Mouse (Mus musculus) layer of hippocampus, adult 2 months (tissue): ENCODE data around the gene Ppard. TPM values are rescaled to one million over a fixed set of nuclear protein-coding genes. Genes with fewer than 3 reads are reported as not detected.
A peak's percentile ranks its signal among the peaks of the same experiment; 100 is the strongest.

Experiments
- DNase-seq, 2 experiments: peaks; one replicate each; pipeline ENCODE4 v3.0.0; 2022; ENCODE audit warnings: low spot score in 2 of 2
- H3K27ac ChIP-seq: fragments of 200-600 bp; 2 replicates; pipeline ENCODE4 v1.8.1; 2022
- H3K4me3 ChIP-seq: fragments of 200-600 bp; 2 replicates; pipeline ENCODE4 v1.8.1; 2022; ENCODE audit warnings: mild to moderate bottlenecking
- CTCF ChIP-seq: fragments of 200-600 bp; conservative IDR thresholded peaks from 2 replicates; pipeline ENCODE4 v1.8.1; 2022; ENCODE audit warnings: antibody characterized with exemption, mild to moderate bottlenecking, moderate library complexity
- total RNA-seq, 2 experiments: library from RNA; stranded (reverse); gene quantifications; 2 replicates each; pipeline ENCODE4 v1.2.3; 2021

The Ppard gene
- total RNA-seq, 2 experiments from 2014 or later: 22.1 to 23.0 TPM

DNA sequence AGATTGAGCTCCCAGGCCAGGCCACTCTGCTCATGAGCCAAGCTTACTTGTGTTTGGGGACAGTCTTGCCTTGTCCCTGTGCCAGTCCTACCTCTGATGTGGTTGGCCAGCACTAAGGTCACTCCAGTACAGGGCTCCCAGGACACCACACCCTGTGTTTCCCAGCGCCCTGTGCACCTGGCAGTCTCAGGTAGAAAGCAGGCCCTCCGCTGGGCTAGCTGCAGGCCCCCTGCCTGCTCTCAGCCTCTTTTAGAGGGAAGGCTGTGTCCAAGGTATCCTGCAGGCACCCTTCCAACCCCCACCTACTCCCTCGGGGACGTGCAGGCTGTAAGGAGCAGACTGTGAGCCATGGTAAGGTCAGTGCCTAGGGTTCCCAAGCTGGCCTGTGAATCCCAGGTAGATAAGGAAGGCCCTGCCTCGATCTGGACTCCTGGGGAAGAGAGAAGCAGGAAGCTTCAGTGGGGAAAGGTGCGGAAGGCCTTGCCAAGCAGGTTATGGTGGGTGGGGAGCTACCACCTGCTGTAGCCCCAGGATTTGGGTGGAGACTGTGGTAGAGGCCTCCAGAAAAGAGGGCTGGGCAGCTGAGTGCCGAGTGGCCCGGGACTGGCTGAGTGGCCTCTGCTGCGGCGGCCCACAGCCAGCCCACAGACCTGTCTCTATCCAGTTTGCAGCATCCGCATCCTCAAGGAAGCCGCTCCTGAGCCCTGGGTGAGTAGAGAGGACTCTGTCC lies 39.2 kb downstream of the Ppard start:
- no peak overlapping the region for H3K27ac ChIP-seq
- DNase-seq: no peak
- TF ChIP-seq CTCF: no peak
- H3K4me3 ChIP-seq: no peak overlapping the region

DNA sequence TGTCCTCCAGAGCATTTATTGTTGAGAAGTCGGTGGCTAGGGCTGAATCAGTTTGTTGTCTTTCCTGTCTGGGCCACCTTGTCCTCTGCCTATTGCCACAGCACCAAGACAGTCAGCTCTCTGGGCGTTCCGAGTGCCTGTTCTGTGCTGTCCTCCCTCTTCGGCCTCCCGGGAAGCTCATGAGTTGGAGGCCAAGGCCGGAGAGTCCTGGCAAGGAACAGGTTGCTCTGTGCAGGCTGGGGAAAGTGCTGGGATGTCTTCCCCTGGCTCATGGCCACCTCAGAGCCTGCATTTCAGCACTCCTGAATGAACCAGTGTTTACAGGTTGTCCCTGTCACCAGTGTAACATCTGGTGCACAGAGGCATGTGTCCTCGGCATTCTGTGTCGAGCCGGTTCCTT lies 39.8 kb downstream of the Ppard start:
- TF ChIP-seq CTCF: no peak
- DNase-seq: no peak
- Histone ChIP-seq H3K4me3 (no peak overlapping the region), H3K27ac (no peak overlapping the region)

DNA sequence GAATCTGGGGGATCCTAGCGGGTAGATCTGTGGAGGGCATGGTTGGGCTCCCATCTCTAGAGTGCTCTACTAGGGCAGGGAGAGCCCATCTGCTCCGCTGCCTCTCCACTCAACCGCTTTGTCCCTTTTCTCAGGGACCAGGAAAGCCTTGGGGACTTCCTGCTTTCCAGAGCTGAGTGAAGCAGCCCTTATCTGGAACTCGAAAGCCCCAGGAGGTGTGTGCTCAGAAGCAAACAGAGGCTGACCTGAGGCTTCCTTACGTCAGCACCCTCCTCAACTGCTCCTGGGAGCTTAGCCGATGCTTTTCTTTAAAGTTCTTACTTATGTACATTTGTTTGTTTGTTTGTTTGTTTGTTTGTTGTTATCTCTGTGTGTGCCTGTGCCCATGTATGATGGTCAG lies 40.3 kb downstream of the Ppard start:
- no peak for DNase-seq
- H3K4me3 ChIP-seq: no peak overlapping the region
- H3K27ac ChIP-seq: no peak overlapping the region
- no peak for TF ChIP-seq CTCF

DNA sequence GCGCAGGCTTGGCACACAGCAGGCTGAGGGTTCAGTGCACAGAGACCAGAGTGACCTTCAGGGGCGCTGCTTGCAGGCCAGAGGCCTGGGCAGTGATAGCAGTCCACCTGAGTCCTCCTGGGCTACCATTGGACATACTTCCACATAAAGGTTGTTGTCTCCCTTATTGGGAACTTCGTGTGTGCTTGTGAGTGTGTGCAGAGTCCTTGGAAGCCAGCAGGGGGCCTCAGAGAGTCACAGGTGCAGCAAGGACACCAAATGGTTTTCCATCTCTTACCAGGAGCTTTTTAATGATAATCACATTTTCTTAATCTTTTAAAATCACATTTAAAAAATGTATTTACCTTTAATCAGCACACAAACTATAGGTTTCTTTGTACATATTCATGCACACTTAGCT lies 42.2 kb downstream of the Ppard start:
- peak; percentile 74 for TF ChIP-seq CTCF
- no peak overlapping the region for H3K27ac ChIP-seq
- no peak overlapping the region for H3K4me3 ChIP-seq
- DNase-seq: no peak

DNA sequence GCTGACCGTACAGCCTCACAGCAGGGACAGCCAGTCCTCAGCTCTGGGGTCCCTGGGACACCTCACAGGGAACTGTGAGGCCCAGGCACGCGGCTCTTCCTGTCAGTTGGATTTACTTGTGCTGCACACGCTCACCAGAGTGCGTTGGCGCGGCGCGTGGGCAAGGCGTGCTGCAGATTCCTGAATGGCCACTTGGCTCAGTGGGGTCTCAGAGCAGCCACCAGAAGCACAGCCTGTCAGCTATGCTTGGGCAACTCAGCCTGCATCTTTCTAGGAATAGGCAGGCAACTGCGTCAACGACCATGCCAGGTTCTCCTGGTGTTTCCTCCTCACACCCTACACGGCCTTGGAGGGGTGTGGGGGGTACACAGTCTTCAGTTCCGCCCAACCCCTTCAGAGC lies 44.7 kb downstream of the Ppard start:
- no peak for DNase-seq
- Histone ChIP-seq H3K4me3 (no peak overlapping the region), H3K27ac (no peak overlapping the region)
- peak; percentile 25 for TF ChIP-seq CTCF

DNA sequence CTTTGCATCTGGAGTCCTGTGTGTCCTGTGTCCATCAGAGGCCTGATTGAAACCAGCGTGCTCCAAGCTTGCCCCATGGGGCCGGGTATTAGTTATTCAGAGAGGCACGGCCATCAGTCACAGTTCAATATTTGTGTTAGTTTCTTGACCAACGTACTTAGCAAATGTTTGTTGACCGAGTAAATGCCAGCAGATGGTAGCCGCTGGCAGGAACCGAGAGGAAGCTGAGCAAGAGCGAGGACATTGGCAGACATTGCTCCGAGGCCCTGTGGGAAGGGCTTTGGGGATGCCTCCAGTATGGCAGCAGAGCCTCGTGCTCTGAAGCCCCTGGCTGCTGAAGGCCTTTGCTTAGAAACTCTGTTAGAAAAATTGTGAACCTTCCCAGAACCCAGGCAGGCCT lies 45.2 kb downstream of the Ppard start:
- no peak overlapping the region for H3K27ac ChIP-seq
- H3K4me3 ChIP-seq: no peak overlapping the region
- no peak for DNase-seq
- TF ChIP-seq CTCF: no peak

DNA sequence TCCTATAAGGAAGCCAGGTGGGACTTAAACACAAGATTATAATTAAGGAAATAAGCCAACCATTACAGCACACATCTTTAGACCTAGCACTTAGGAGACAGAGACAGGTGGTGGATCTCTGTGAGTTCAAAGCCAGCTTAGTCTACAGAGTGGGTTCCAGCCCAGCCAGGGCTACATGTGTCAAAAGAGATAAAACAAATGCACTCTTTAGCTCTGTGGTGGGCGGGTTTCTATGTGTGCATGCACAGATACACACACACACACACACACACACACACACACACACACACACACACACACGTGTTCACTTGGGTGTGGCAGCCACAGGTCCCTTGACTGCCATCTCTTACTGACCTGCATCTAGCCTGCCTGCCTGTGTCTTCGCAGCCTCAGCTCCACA lies 45.7 kb downstream of the Ppard start:
- TF ChIP-seq CTCF: no peak
- DNase-seq: no peak
- no peak overlapping the region for H3K27ac ChIP-seq
- H3K4me3 ChIP-seq: no peak overlapping the region

DNA sequence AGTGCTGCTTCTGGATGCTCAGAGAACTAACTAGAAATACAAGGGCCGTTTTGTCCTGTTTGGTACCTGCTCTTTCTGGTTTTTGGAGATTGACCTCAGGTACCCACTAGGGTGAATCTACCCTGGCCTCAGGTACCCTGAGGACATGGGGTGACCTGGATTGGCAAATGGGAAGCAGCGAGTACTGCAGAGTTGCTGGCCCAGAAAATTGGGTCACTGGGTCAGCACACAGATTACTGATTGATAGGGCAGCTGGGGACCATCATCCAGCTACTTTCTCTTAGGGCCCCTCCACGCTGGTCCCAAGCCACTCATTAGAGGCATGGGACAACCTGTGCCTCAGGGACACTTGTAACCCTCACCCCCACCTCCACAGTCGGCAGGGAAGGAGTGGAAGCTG lies 46.7 kb downstream of the Ppard start:
- H3K27ac ChIP-seq: no peak overlapping the region
- H3K4me3 ChIP-seq: no peak overlapping the region
- DNase-seq: no peak
- TF ChIP-seq CTCF: no peak

DNA sequence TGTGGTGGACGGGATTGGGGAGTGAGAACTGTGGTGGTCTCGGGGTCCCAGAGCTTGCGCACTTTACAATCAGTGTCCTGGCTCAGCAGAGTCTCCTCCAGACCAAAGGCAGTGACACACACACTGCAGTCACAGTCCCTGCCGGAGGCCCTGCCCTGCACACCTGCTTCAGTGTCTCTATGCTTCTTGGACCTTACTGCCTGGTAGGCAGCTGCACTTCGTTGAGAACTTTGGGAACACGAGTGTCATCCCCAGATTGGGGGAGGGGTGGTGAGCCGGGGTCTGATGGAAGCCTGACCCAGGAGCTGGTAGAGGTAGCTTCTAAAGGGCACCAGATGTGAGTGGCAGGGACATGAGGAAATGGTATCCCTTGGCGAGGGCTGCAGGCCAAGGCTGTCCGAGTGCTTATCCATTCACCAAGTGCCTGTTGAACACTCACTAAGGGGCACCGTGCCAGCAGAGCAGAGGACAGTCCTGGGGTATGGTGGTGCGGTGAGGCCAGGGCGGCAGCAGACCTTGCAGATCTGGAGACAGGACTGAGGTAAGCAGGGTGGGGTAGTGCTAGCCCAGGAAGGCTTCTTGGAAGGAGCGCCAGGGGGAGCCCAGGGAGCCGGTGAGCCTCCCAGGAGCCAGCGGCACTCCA lies 47.4 kb downstream of the Ppard start:
- no peak for TF ChIP-seq CTCF
- no peak overlapping the region for H3K27ac ChIP-seq
- no peak for DNase-seq
- no peak overlapping the region for H3K4me3 ChIP-seq

DNA sequence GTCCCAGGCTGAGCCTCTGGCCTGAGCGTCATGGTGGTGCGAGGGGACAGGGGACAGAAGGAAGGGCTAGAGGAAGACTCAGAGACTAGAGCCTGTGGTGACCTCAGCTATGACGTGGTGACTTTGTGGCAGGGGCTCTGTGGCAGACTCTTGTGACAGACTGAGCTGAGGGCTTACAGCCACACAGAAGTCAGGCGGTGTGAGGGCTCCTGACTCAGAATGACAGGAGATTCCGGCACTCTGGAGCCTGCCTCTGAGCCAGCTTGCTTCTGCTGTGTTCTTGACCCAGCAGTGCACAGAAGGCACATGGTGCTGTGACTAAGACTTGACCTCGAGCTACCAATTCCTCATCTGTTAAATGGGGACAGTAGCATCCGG lies 47.9 kb downstream of the Ppard start:
- TF ChIP-seq CTCF: no peak
- no peak overlapping the region for H3K27ac ChIP-seq
- DNase-seq: no peak
- H3K4me3 ChIP-seq: no peak overlapping the region

DNA sequence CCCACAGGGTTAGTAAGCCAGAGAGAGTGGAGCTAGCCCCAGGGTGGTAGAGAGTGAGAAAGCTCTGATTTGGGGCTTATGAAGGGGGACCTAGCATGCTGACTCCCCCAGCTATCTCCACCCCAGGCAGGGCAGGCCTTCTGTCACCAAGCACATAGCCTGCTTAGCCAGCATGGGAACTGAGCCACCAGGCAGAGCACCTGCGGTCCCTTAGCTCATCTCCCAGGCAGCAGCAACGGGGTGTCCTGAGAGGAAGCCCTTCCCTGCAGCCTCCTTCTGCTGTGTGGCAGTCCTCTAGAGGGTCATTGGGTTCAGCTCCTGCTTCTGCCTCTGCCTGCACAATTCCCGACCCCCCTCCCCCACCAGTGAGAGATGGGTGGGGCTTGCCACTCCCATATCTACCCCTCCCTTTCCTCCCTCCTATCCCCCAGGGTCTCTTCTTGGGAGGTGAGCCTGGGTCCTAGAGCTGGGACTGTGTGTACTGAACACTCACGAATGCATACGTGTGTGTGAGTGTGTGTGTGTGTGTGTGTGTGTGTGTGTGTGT lies 48.4 kb downstream of the Ppard start:
- DNase-seq: no peak
- Histone ChIP-seq H3K4me3 (no peak overlapping the region), H3K27ac (no peak overlapping the region)
- TF ChIP-seq CTCF: no peak

DNA sequence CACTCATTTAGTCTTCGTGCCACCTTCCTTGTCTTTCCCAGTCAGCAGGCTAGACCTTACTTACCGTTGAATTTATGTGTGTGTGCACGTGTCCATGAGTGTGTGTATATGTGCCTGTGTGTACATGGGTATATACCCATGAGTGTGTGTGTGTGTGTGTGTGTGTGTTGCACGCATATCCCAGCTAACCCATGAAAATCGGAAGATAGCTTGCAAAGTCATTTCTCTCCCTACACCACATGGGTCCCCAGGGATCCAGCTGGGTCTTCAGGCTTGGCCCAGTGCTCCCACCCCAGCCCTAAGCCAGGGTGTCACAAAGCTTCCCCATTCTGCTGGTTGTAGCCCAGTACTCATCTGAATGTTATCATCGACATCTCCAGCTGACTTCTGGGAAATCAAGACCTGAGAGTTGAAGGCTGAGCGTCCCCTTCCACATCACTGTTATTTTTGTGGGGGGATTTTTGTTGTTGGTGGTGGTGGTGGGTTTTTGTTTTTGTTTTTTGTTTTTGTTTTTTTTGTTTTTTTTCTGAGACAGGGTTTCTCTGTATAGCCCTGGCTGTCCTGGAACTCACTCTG lies 49.5 kb downstream of the Ppard start:
- DNase-seq: no peak
- no peak for TF ChIP-seq CTCF
- H3K27ac ChIP-seq: no peak overlapping the region
- H3K4me3 ChIP-seq: no peak overlapping the region

DNA sequence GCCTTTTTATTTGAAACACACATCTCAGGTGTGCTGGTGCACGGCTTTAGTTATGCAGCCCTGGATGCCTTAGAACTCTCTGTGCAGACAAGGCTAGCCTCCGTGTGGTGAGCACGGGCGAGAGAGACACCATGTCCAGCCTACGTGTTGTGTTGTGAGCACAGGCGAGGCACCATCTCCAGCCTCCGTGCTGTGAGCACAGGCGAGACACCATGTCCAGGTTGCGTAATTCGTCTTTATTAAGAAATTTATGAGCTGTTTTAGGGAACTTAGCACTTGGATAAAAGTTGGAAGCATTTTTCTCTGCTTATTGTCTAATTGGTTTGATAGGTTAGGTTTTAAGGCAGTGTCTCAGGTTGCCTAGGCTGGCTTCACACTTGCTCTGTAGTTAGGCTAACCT lies 50.7 kb downstream of the Ppard start:
- DNase-seq: no peak

DNA sequence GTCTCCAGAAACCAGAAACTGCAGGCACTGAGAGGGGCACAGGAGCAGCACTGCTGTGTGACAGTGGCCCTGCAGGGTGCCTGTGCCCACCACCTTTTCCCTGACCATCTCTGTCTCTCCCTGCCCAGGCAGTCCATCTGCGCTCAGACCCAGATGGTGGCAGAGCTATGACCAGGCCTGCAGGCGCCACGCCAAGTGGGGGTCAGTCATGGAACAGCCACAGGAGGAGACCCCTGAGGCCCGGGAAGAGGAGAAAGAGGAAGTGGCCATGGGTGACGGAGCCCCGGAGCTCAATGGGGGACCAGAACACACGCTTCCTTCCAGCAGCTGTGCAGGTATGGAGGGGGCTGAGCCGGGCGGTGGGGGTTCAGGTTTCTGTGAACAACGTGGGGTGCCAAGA lies 53.6 kb downstream of the Ppard start:
- no peak overlapping the region for H3K27ac ChIP-seq
- TF ChIP-seq CTCF: no peak

More for the DNA sequence above, 50.7 kb downstream of the Ppard start:
- TF ChIP-seq CTCF: no peak
- Histone ChIP-seq H3K4me3 (no peak overlapping the region), H3K27ac (no peak overlapping the region)

More for the DNA sequence above, 53.6 kb downstream of the Ppard start:
- DNase-seq: no peak
- no peak overlapping the region for H3K4me3 ChIP-seq
